Mouse (Mus musculus) forebrain, embryonic 10.5 days (tissue): Measurements from ENCODE around the gene Mtnr1a. TPM values are rescaled to one million over a fixed set of nuclear protein-coding genes. Genes with fewer than 3 reads are reported as not detected.

Experiments used
- DNase-seq: peaks from one replicate; pipeline ENCODE4 v3.0.0-alpha.2; 2017; ENCODE audit warnings: low spot score; ENCODE audit errors: extremely low spot score
- H3K27ac ChIP-seq: fragments of 300-500 bp; sonication (generic); 2 replicates; pipeline ENCODE4 v1.5.1; 2016; ENCODE audit warnings: mild to moderate bottlenecking
- H3K27me3 ChIP-seq: fragments of 300-500 bp; sonication (generic); 2 replicates; pipeline ENCODE4 v1.6.1; 2016; ENCODE audit warnings: mild to moderate bottlenecking; ENCODE audit not compliant: poor library complexity, severe bottlenecking
- H3K36me3 ChIP-seq: fragments of 300-500 bp; sonication (generic); replicated peaks from 2 replicates; pipeline ENCODE4 v1.6.1; 2016; ENCODE audit warnings: mild to moderate bottlenecking, moderate library complexity
- H3K4me1 ChIP-seq: fragments of 300-500 bp; sonication (generic); 2 replicates; pipeline ENCODE4 v1.6.1; 2016
- H3K4me3 ChIP-seq: fragments of 300-500 bp; sonication (generic); 2 replicates; pipeline ENCODE4 v1.5.1; 2016; ENCODE audit warnings: mild to moderate bottlenecking, moderate library complexity
- H3K9me3 ChIP-seq: fragments of 300-500 bp; sonication (generic); 2 replicates; pipeline ENCODE4 v1.6.1; 2016; ENCODE audit warnings: mild to moderate bottlenecking, moderate library complexity
- WGBS: fragments of 180-500 bp; shearing (Covaris S2); methylation state at CpG from one replicate; pipeline ENCODE4 v1.1.7; 2016; 5-methylcytosine and 5-hydroxymethylcytosine counted together
- polyA plus RNA-seq: library from polyadenylated mRNA; unstranded; fragments of >200 nt; fragmentation: Nextera tagmentation; extraction: Ambion mirVana; gene quantifications from 2 replicates; pipeline ENCODE4 v1.2.1, GENCODE M21; 2016

The Mtnr1a gene
- polyA plus RNA-seq, 1 experiment from 2014 or later, result 0.09 TPM

GRCm38 (mm10) chr8:45117588-45117987 lies 48.7 kb downstream of the Mtnr1a start:
- Histone ChIP-seq H3K9me3 (no peaks in the 10 kb centered on the region), H3K27ac (no peak overlapping the region), H3K36me3 (no peaks in the 10 kb centered on the region), H3K4me3 (no peak overlapping the region), H3K4me1 (no peaks in the 10 kb centered on the region), H3K27me3 (no peaks in the 10 kb centered on the region)
- no peak for DNase-seq
- 91% methylated on average over 3 of the region's 3 CpGs for WGBS

- Histone ChIP-seq H3K4me1 (no peaks in the 10 kb centered on the region), H3K9me3 (no peaks in the 10 kb centered on the region), H3K36me3 (no peaks in the 10 kb centered on the region), H3K4me3 (no peak overlapping the region), H3K27me3 (no peaks in the 10 kb centered on the region), H3K27ac (no peak overlapping the region)
- 82% methylated on average over 5 of the region's 5 CpGs for WGBS
- no peak for DNase-seq
Observed at GRCm38 (mm10) chr8:45125680-45126079, 56.7 kb downstream of the Mtnr1a start.

Other genes starting within 250 kb of the Mtnr1a start
- 20.3 and 20.5 TPM in 2 replicates for gene Fat1, start 133.7 kb upstream of the Mtnr1a start, polyA plus RNA-seq
- gene F11, start 192.9 kb downstream of the Mtnr1a start, polyA plus RNA-seq, result not detected in 2 replicates
- 0.04 TPM in 1 of 2 replicates, not detected in the other for gene Klkb1, start 225.7 kb downstream of the Mtnr1a start, polyA plus RNA-seq
- not detected in 2 replicates for gene Gm45753, start 239.3 kb downstream of the Mtnr1a start, polyA plus RNA-seq